Mouse (Mus musculus): ENCODE data around the gene Trpm2.

DNA sequence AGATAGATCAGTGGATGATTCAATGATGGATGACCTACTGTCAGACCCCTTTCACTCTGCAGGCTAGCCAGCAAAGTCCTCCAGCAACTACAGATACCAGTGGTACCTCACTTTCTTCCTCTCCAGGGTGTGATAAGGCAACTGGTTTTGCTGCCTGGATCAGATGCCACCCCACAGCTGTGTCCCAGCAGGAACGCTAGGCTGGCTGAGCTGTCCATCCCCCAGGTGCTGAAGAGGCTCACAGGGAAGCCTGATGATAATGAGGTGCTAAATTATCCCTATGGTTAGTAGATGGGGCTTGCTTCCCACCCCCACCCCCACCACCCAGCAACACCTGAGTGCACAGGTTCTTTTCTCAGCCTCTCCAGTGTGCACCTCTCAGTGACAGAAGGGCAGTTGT lies 102.8 kb downstream of the Trpm2 start:
- TF ChIP-seq CTCF (IDR thresholded peaks at IDR 0.05; ENCODE audit: low read depth) = no peak
- TF ChIP-seq EP300 (optimal IDR thresholded peaks at IDR 0.05) = no peak

Measured in stomach, postnatal 0 days (tissue).